Mouse (Mus musculus) liver, postnatal 0 days (tissue): ENCODE results near the gene Tas1r2. TPM values are rescaled to one million over a fixed set of nuclear protein-coding genes. Genes with fewer than 3 reads are reported as not detected.

Experiments used
- ATAC-seq: fragments of 200-750 bp; cut with Nextera tagmentation; 2 replicates; pipeline ENCODE4 v1.8.0; 2017; ENCODE audit warnings: mild to moderate bottlenecking, moderate library complexity
- DNase-seq: peaks from one replicate; pipeline ENCODE4 v3.0.0-alpha.2; 2016
- H3K27ac ChIP-seq: fragments of 300-500 bp; sonication (generic); 2 replicates; pipeline ENCODE4 v1.5.1; 2014; ENCODE audit warnings: antibody characterized with exemption, moderate library complexity, mild to moderate bottlenecking, low read depth
- H3K27me3 ChIP-seq: fragments of 300-500 bp; sonication (generic); 2 replicates; pipeline ENCODE4 v1.6.1; 2014; ENCODE audit warnings: low read length, control low read depth, mixed read lengths; ENCODE audit not compliant: insufficient read depth
- H3K36me3 ChIP-seq: fragments of 300-500 bp; sonication (generic); replicated peaks from 2 replicates; pipeline ENCODE4 v1.6.1; 2014; ENCODE audit warnings: mild to moderate bottlenecking, control low read depth, low read length, moderate library complexity, mixed read lengths; ENCODE audit not compliant: insufficient read depth
- H3K4me1 ChIP-seq: fragments of 300-500 bp; sonication (generic); 2 replicates; pipeline ENCODE4 v1.6.1; 2014; ENCODE audit warnings: antibody characterized with exemption, mild to moderate bottlenecking, control low read depth; ENCODE audit not compliant: insufficient read depth
- H3K4me2 ChIP-seq: fragments of 300-500 bp; sonication (generic); 2 replicates; pipeline ENCODE4 v1.6.1; 2014; ENCODE audit warnings: low read depth, mild to moderate bottlenecking, low read length, moderate library complexity, mixed read lengths
- H3K4me3 ChIP-seq: fragments of 300-500 bp; sonication (generic); 2 replicates; pipeline ENCODE4 v1.5.1; 2014; ENCODE audit warnings: low read depth, low read length
- H3K9ac ChIP-seq: fragments of 300-500 bp; sonication (generic); replicated peaks from 2 replicates; pipeline ENCODE4 v1.6.1; 2014; ENCODE audit warnings: mild to moderate bottlenecking, moderate library complexity
- H3K9me3 ChIP-seq: fragments of 300-500 bp; sonication (generic); 2 replicates; pipeline ENCODE4 v1.6.1; 2016; ENCODE audit warnings: mild to moderate bottlenecking, control low read depth, low read length, mixed read lengths
- CTCF ChIP-seq: sonication (generic); IDR thresholded peaks from 2 replicates; pipeline ENCODE4 v1.5.1; 2016; ENCODE audit warnings: antibody characterized with exemption, low read depth
- EP300 ChIP-seq: IDR thresholded peaks from 2 replicates; pipeline ENCODE4 v1.6.1; 2016; ENCODE audit warnings: antibody characterized with exemption, low read depth, mild to moderate bottlenecking
- WGBS: fragments of 180-500 bp; shearing (Covaris S2); extraction: QIAGEN DNeasy Blood & Tissue Kit; methylation state at CpG from one replicate; pipeline ENCODE4 v1.1.7; 2014; ENCODE audit not compliant: insufficient replicate concordance; 5-methylcytosine and 5-hydroxymethylcytosine counted together
- polyA plus RNA-seq: library from polyadenylated mRNA; unstranded; fragments of >200 nt; fragmentation: Nextera tagmentation; extraction: Ambion mirVana; gene quantifications from 2 replicates; pipeline ENCODE4 v1.2.1, GENCODE M21; 2015

Gene Tas1r2
- polyA plus RNA-seq, 1 experiment from 2014 or later = not detected

DNA sequence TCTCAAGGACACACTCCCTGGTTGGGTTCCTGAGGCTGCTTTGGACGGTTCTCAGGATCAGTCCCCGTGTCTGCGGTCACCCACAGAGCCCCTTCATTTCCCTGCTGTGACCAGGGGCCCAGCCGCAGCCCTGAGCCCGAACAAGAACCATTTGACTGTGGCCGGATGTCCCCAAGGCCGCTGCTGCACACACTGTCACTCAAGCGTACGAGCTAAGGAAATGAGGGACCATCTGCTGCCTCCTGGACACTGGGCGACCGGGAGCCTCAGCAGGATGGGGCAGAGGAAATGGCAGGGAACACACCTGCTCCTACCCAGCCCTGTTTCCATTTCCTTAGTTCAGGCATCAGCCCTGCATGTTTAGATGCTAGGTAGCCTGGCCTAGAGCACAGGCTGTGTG is 2.4 kb upstream of the Tas1r2 start:
- Histone ChIP-seq H3K4me3 (no peak overlapping the region), H3K27me3 (no peaks in the 10 kb centered on the region), H3K27ac (no peak overlapping the region), H3K9me3 (no peaks in the 10 kb centered on the region), H3K4me1 (no peaks in the 10 kb centered on the region), H3K9ac (no peak overlapping the region), H3K36me3 (peaks cover 19% of the 10 kb centered on the region), H3K4me2 (no peak overlapping the region)
- ATAC-seq (no peak), DNase-seq (no peak)
- no peak for TF ChIP-seq EP300
- TF ChIP-seq CTCF = no peak
- WGBS = 57% methylated on average over 11 of the region's 11 CpGs

DNA sequence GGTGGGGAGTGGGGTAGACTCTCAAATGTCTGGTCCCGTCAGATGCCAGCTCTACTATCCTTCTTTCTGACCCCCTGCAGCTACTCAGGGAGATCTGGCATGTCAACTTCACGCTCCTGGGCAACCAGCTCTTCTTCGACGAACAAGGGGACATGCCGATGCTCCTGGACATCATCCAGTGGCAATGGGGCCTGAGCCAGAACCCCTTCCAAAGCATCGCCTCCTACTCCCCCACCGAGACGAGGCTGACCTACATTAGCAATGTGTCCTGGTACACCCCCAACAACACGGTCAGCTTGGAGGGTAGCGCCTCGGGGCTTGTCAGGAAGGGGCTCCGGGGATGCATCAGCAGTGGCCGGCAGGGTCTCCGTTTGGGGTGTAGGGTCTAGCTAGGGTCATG is 8.6 kb downstream of the Tas1r2 start:
- TF ChIP-seq CTCF = no peak
- no peak for TF ChIP-seq EP300
- WGBS = 81% methylated on average over 14 of the region's 14 CpGs

DNA sequence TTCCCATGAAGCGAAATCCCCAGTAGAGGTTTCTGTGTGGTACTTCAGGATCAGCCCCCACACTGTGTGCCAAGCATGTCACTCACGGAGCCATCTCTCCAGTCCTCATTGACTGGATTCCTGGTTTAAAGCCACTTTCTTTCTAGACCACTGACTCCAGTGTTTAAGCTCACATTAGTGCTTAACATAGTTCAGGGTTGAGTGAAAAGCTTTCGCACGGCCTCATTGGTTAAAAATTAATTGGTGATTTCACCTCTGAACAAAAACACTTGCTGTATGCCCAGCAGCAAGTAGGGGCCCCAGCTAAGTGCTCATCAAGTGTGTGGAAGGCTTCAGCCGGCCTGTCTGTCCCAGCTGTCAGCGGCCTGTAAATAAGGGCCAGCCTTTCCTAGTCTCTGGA is 14.3 kb downstream of the Tas1r2 start:
- DNase-seq (no peak), ATAC-seq (no peak)
- TF ChIP-seq EP300 (no peak), CTCF (no peak)
- Histone ChIP-seq H3K4me3 (no peak overlapping the region), H3K27me3 (no peaks in the 10 kb centered on the region), H3K4me2 (no peak overlapping the region), H3K36me3 (no peaks in the 10 kb centered on the region), H3K9ac (no peak overlapping the region), H3K27ac (no peak overlapping the region), H3K9me3 (no peaks in the 10 kb centered on the region), H3K4me1 (no peaks in the 10 kb centered on the region)
- WGBS = 64% methylated on average over 6 of the region's 6 CpGs

More for the DNA sequence above, 8.6 kb downstream of the Tas1r2 start:
- Histone ChIP-seq H3K27me3 (no peaks in the 10 kb centered on the region), H3K27ac (no peak overlapping the region), H3K4me2 (no peak overlapping the region), H3K4me1 (no peaks in the 10 kb centered on the region), H3K4me3 (no peak overlapping the region), H3K9ac (no peak overlapping the region), H3K9me3 (no peaks in the 10 kb centered on the region), H3K36me3 (no peaks in the 10 kb centered on the region)
- ATAC-seq (no peak), DNase-seq (no peak)

DNA sequence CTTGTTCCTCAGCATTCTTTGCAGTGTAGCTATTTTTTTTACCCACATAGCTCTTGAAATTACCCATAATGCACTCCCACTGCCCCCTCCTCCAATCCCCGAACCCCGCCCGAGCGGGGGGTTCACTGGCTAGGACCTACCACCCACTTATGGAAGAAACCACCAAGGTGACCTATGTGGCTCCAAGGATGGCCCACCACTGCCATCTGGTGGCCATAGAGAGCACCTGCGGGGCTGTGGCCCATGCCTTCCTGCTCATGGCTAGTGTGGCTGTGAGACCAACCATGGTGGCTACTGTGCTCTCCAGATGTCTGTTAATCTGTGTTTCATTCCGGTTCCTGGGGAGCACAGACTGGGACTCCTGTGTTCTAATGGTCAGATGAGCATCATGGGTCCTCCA is 16.5 kb downstream of the Tas1r2 start:
- Histone ChIP-seq H3K36me3 (no peaks in the 10 kb centered on the region), H3K4me2 (no peak overlapping the region), H3K27ac (no peak overlapping the region), H3K9me3 (no peaks in the 10 kb centered on the region), H3K4me3 (no peak overlapping the region), H3K4me1 (no peaks in the 10 kb centered on the region), H3K27me3 (no peaks in the 10 kb centered on the region), H3K9ac (no peak overlapping the region)
- no peak for TF ChIP-seq EP300
- TF ChIP-seq CTCF = peak; percentile 96
- WGBS = 13% methylated on average over 6 of the region's 6 CpGs
- DNase-seq (peak; percentile 74), ATAC-seq (peak; percentile 54; the same call in 1 of the 2 replicates)

DNA sequence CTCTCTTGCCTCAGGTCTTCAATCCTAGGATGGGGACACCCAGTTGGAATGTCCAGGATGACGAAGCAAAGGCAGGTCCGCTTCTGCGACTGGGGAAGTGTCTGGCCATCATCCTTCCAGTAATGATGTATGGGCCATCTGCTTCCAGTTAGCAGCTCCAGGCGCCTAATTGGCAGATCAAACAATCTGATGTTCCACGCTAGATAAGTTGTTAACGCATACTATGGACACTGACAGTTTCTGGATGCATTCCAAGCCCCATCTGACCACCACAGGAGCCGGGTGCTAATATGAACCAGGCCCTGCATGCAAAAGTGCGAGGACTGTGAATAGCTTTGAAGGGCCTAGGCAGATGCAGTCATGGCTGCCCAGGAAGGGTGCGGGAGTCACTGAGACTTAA is 22.4 kb downstream of the Tas1r2 start:
- Histone ChIP-seq H3K4me3 (no peak overlapping the region), H3K9me3 (peaks cover 3% of the 10 kb centered on the region; the same call in 1 of the 2 replicates), H3K36me3 (no peaks in the 10 kb centered on the region), H3K4me1 (no peaks in the 10 kb centered on the region), H3K27ac (no peak overlapping the region), H3K9ac (no peak overlapping the region), H3K27me3 (no peaks in the 10 kb centered on the region), H3K4me2 (no peak overlapping the region)
- DNase-seq (no peak), ATAC-seq (no peak)
- 63% methylated on average over 9 of the region's 9 CpGs for WGBS
- no peak for TF ChIP-seq CTCF
- no peak for TF ChIP-seq EP300

DNA sequence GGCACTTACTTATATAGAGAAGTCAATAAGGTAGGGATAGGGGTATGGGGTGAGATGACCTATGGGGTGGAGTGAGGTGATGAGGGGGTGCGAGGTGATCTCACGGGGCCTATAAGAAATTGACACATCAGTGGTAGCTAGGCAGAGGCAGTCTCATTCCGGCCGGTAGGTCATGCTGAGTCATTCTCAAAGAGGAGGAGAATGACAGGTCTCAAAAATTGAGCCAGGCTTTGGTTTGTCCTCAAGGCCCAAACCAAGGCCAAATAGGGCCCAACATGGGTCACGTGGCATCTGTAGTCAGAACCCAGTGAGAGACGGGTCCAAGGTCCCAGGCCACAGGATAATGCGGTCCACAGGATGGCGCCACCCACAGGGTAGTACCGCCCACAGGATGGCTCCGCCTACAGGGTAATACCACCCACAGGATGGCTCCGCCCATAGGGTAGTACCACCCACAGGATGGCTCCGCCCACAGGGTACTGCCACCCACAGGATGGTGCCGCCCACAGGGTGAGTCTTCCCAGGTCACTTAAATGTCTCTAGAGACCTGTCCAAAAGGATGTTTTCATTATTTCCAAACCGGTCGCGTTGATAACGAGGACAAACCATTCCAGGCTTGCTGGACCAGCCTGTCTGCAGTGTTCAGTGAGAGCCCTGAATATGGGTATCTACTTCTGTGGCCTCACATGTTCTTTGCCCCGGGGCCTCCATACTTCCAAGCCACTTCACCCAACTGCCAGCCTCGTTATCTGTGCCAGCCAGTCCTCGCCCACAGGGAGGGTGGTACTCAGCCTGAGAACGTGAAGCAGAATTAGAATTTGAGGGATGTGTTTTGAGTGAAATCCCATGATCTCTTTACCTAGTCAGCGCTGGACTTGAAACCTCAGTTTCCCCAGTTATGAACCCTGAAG is 30.6 kb downstream of the Tas1r2 start:
- H3K36me3 ChIP-seq = no peaks in the 10 kb centered on the region
- H3K9me3 ChIP-seq = peaks cover 6% of the 10 kb centered on the region; the same call in 1 of the 2 replicates
- peak; percentile 24 for DNase-seq
- H3K4me2 ChIP-seq = no peak overlapping the region
- ATAC-seq = peak; percentile 33; the same call in 1 of the 2 replicates
- H3K9ac ChIP-seq = no peak overlapping the region
- WGBS = 70% methylated on average over 22 of the region's 22 CpGs
- no peaks in the 10 kb centered on the region for H3K27me3 ChIP-seq
- TF ChIP-seq CTCF (no peak), EP300 (no peak)
- no peak overlapping the region for H3K4me3 ChIP-seq
- H3K4me1 ChIP-seq = no peaks in the 10 kb centered on the region
- H3K27ac ChIP-seq = no peak overlapping the region
